Mouse (Mus musculus): ENCODE measurements at regions not wholly inside any gene's neighbourhood (a gene's known extent, or its start where the extent isn't known, plus 50 kb on each side); places are given as distances from the start of the nearest gene placed in this dataset.

DNA sequence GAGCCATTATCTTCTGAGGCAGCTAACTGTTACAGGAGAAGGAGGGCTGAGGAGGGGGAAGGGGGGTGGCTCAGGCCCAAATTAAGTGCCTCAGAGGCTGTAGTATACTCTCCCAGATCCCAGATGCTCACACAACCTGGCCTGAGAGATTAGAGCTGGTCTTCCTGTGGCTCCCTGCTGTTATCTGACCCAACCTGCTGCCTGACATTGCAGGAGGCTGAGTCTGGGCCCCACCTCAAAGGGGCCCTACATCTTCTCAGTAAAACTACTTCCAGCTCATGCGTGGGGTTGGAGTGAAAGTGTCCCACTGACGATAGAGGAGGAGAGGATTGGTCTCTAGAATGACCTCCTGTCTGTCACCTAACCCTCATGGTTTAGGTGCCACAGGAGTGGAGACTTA, 64.0 kb upstream of the Lmo2 start:
- no peaks in the 10 kb centered on the region for H3K27me3 ChIP-seq
- H3K4me1 ChIP-seq: 0 out of 2 replicates have a peak, but pooled peaks cover 5% of the 10 kb centered on the region
- no peak overlapping the region for H3K9ac ChIP-seq
- no peaks in the 10 kb centered on the region for H3K9me3 ChIP-seq (replicated peaks)
- WGBS: 38% methylated on average over 2 of the region's 2 CpGs
- H3K36me3 ChIP-seq: no peaks in the 10 kb centered on the region
- no peak overlapping the region for H3K27ac ChIP-seq (replicated peaks)
- no peak overlapping the region for H3K4me2 ChIP-seq (replicated peaks)
- no peak for ATAC-seq (ENCODE audit: insufficient number of reproducible peaks, low FRiP score, low TSS enrichment, low read depth)
- H3K4me3 ChIP-seq (replicated peaks): no peak overlapping the region

DNA sequence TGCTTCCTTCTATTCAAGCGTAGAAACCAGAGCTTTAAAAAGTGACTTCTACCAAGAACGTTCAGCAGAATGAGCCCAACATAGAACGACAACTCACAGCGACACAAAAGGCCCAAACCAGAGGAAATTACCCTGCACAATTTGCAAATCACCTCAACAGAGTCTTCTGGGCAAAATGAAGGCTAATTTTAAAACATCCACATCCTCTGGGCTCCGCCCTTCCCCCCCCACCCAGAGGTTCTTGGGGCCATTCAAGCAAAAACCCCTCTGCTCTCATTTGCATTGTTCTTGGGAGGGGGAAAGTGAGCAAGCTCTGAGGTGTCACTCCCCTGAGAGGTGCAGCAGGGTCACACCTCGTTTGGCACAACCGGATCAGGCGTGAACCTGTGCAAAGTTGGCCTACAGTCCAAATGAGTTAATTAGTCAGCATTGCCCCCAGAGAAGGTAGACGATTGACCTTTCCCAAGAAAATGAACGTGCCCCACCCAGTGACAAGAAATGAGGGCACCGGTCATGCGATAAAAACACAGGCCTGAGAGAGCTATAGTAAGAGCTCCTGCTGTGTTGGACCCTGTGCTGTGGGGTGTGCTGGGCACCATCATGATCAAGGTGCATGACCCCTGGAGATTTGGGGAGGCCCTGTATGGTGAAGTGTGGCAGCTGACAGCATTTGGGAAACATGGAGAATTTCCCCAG, 62.7 kb upstream of the Lmo2 start:
- no peak overlapping the region for H3K9ac ChIP-seq
- no peak overlapping the region for H3K27ac ChIP-seq (replicated peaks)
- WGBS: 60% methylated on average over 12 of the region's 12 CpGs
- H3K9me3 ChIP-seq (replicated peaks): no peaks in the 10 kb centered on the region
- no peaks in the 10 kb centered on the region for H3K36me3 ChIP-seq
- no peaks in the 10 kb centered on the region for H3K27me3 ChIP-seq
- ATAC-seq (ENCODE audit: insufficient number of reproducible peaks, low FRiP score, low TSS enrichment, low read depth): no peak
- 0 out of 2 replicates have a peak, but pooled peaks cover 5% of the 10 kb centered on the region for H3K4me1 ChIP-seq
- H3K4me2 ChIP-seq (replicated peaks): no peak overlapping the region
- H3K4me3 ChIP-seq (replicated peaks): no peak overlapping the region

DNA sequence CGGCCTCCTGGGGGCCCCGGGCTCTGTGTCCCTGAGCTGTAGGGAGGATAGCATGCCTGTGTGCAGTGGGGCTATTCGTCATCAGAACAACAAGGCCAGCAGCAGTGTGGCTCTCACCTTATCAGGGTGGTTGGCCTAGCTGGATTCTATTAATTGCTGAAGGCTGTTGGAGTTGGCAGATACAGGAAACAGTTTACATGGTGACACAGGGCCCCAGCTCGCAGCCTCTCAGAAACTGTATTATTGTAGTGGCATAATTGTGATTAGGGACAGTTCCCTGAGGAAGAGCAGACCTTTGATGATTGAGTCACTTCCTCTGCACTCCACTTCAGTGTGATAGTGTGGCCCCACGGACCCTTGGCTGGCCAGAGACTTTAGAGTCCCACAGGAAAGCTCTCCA, 61.6 kb upstream of the Lmo2 start:
- H3K27me3 ChIP-seq: no peaks in the 10 kb centered on the region
- no peaks in the 10 kb centered on the region for H3K36me3 ChIP-seq
- H3K4me1 ChIP-seq: 0 out of 2 replicates have a peak, but pooled peaks cover 5% of the 10 kb centered on the region
- 49% methylated on average over 5 of the region's 5 CpGs for WGBS
- no peak overlapping the region for H3K4me2 ChIP-seq (replicated peaks)
- ATAC-seq (ENCODE audit: insufficient number of reproducible peaks, low FRiP score, low TSS enrichment, low read depth): no peak
- no peak overlapping the region for H3K4me3 ChIP-seq (replicated peaks)
- no peak overlapping the region for H3K9ac ChIP-seq
- no peak overlapping the region for H3K27ac ChIP-seq (replicated peaks)
- H3K9me3 ChIP-seq (replicated peaks): no peaks in the 10 kb centered on the region

DNA sequence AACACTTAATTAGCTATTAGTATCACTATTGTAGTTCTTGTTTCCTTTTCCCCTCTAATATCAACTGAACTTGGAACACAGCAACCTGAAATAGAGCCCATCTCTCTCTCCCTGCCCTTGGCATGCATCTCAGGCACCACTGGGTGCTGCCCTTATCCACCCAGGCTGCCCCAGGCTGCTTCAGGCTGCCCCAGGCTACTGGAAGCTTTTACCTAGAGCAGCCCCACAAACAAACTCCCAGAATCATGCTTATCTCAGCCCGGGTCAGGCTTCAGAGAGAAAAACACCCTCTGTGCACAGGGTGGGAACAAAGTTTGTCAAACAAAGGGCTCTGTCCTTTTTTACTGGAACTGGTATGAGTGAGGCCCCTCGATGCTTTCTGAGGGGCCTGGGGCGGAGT, 61.0 kb upstream of the Lmo2 start:
- no peak for ATAC-seq (ENCODE audit: insufficient number of reproducible peaks, low FRiP score, low TSS enrichment, low read depth)
- H3K9me3 ChIP-seq (replicated peaks): no peaks in the 10 kb centered on the region
- no peak overlapping the region for H3K9ac ChIP-seq
- no peak overlapping the region for H3K27ac ChIP-seq (replicated peaks)
- H3K36me3 ChIP-seq: no peaks in the 10 kb centered on the region
- H3K4me1 ChIP-seq: no peaks in the 10 kb centered on the region
- no peak overlapping the region for H3K4me3 ChIP-seq (replicated peaks)
- H3K27me3 ChIP-seq: no peaks in the 10 kb centered on the region
- H3K4me2 ChIP-seq (replicated peaks): no peak overlapping the region
- 37% methylated on average over 3 of the region's 3 CpGs for WGBS

DNA sequence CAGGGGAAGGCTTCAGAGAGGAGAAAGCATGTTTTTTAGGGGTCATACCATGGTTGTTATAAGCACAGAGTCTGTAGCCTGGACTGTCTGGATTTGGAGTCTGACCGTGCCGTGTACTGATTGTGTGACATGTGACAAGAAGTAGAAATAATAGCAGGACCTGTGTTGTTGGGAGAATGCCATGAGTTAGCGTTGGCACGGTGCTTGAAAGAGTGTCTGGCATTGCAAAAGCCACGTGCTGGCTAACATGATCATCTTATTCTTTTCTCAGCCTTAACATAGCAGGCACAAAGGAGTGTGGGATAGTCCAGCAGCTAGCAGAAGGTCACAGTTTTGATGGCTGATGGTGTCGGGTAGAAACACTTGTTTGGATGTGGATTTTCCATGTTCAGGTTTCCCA, 58.1 kb upstream of the Lmo2 start:
- no peaks in the 10 kb centered on the region for H3K4me1 ChIP-seq
- no peaks in the 10 kb centered on the region for H3K9me3 ChIP-seq (replicated peaks)
- no peaks in the 10 kb centered on the region for H3K36me3 ChIP-seq
- ATAC-seq (ENCODE audit: insufficient number of reproducible peaks, low FRiP score, low TSS enrichment, low read depth): no peak
- H3K27ac ChIP-seq (replicated peaks): no peak overlapping the region
- 81% methylated on average over 6 of the region's 6 CpGs for WGBS
- H3K4me2 ChIP-seq (replicated peaks): no peak overlapping the region
- no peak overlapping the region for H3K9ac ChIP-seq
- H3K4me3 ChIP-seq (replicated peaks): no peak overlapping the region
- H3K27me3 ChIP-seq: no peaks in the 10 kb centered on the region

DNA sequence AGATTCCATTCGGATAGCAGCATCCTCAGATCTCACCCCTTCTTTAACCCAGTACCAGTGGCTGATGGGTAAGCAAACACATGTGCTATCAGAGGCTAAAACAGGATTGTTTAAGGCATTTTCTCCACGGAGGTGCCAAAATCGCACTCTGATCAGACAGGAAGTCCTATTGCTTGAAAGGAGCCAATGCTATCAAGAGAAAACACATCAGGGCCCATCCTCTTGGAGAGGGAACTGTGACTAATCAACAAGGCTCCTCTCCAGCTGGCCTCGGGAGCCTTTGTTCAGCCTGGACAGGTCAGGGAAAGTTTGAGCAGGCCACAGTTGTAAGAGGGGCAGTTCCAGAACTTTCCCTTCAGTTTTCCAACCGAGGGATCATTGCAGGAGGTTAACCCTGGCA, 57.4 kb upstream of the Lmo2 start:
- H3K27me3 ChIP-seq: no peaks in the 10 kb centered on the region
- H3K4me2 ChIP-seq (replicated peaks): no peak overlapping the region
- no peaks in the 10 kb centered on the region for H3K9me3 ChIP-seq (replicated peaks)
- ATAC-seq (ENCODE audit: insufficient number of reproducible peaks, low FRiP score, low TSS enrichment, low read depth): no peak
- H3K9ac ChIP-seq: no peak overlapping the region
- 47% methylated on average over 5 of the region's 5 CpGs for WGBS
- H3K36me3 ChIP-seq: no peaks in the 10 kb centered on the region
- no peak overlapping the region for H3K4me3 ChIP-seq (replicated peaks)
- no peaks in the 10 kb centered on the region for H3K4me1 ChIP-seq
- no peak overlapping the region for H3K27ac ChIP-seq (replicated peaks)

DNA sequence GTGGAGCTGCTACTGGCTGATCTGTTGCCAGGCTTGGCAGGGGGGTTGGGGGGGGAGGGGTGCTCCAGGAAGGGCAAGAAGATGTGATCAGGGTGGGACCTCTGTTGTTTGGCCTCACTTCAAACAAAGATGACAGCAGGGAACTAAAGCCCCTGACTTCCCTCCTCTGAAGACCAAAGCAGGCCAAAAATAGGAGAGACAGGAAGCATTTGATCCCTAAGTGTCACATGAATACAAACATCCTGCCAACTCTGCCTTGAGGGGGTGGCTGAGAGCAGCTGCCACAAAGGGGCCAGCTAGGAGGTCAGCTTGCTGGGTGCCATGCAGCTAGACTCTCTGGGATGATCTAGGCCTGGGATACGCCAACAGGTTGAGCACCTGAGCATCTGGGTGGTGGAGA, 56.3 kb upstream of the Lmo2 start:
- no peak overlapping the region for H3K4me2 ChIP-seq (replicated peaks)
- H3K9ac ChIP-seq: no peak overlapping the region
- H3K9me3 ChIP-seq (replicated peaks): no peaks in the 10 kb centered on the region
- H3K36me3 ChIP-seq: no peaks in the 10 kb centered on the region
- H3K27me3 ChIP-seq: no peaks in the 10 kb centered on the region
- 0 out of 2 replicates have a peak, but pooled peaks cover 3% of the 10 kb centered on the region for H3K4me1 ChIP-seq
- WGBS: 89% methylated on average over 1 of the region's 1 CpGs
- ATAC-seq (ENCODE audit: insufficient number of reproducible peaks, low FRiP score, low TSS enrichment, low read depth): no peak
- H3K4me3 ChIP-seq (replicated peaks): no peak overlapping the region
- no peak overlapping the region for H3K27ac ChIP-seq (replicated peaks)

DNA sequence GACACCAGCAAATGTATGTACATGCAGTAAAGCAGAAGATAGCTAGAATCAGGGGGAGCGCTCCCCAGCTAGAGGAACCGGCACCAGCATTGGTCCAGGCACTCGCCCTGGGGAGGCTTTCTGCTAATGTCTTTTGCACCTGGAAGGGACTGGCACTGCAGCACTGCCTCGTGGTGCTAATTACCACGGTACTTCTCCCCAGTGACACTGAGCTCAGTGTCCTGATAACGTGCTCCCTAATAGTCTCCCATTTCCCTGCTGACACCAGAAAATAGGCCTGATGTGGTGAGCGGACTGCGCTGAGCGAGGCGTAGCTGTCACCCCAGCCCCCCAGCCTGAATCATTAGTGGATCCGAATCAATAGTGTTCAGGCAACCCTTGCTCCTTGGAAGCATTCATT, 55.0 kb upstream of the Lmo2 start:
- H3K27me3 ChIP-seq: no peaks in the 10 kb centered on the region
- no peak overlapping the region for H3K9ac ChIP-seq
- H3K36me3 ChIP-seq: no peaks in the 10 kb centered on the region
- H3K9me3 ChIP-seq (replicated peaks): no peaks in the 10 kb centered on the region
- no peak overlapping the region for H3K4me2 ChIP-seq (replicated peaks)
- H3K4me3 ChIP-seq (replicated peaks): no peak overlapping the region
- 0 out of 2 replicates have a peak, but pooled peaks cover 3% of the 10 kb centered on the region for H3K4me1 ChIP-seq
- no peak for ATAC-seq (ENCODE audit: insufficient number of reproducible peaks, low FRiP score, low TSS enrichment, low read depth)
- 67% methylated on average over 11 of the region's 11 CpGs for WGBS
- no peak overlapping the region for H3K27ac ChIP-seq (replicated peaks)

DNA sequence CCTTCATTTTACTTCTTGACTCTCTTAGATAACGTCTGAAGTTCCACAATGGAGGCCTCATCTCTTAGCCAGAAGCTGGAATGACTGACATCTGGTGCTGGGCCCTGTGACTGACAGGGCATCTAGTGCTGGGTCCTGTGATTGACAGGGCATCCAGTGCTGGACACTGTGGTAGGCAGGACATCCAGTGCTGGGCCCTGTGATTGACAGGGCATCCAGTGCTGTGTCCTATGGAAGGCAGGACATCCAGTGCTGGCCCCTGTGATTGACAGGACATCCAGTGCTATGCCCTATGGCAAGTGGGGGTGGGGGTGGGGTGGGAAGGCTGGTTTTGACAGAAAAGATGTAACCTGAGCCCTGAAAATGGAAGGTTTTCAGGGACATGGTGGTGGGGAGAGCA, 52.1 kb upstream of the Lmo2 start:
- Histone ChIP-seq H3K27me3 (no peaks in the 10 kb centered on the region), H3K27ac (replicated peaks) (no peak overlapping the region), H3K4me3 (replicated peaks) (no peak overlapping the region), H3K4me2 (replicated peaks) (no peak overlapping the region), H3K9ac (no peak overlapping the region), H3K36me3 (no peaks in the 10 kb centered on the region), H3K9me3 (replicated peaks) (no peaks in the 10 kb centered on the region), H3K4me1 (0 out of 2 replicates have a peak, but pooled peaks cover 3% of the 10 kb centered on the region)
- no peak for ATAC-seq (ENCODE audit: insufficient number of reproducible peaks, low FRiP score, low TSS enrichment, low read depth)
- WGBS: 53% methylated on average over 1 of the region's 1 CpGs

DNA sequence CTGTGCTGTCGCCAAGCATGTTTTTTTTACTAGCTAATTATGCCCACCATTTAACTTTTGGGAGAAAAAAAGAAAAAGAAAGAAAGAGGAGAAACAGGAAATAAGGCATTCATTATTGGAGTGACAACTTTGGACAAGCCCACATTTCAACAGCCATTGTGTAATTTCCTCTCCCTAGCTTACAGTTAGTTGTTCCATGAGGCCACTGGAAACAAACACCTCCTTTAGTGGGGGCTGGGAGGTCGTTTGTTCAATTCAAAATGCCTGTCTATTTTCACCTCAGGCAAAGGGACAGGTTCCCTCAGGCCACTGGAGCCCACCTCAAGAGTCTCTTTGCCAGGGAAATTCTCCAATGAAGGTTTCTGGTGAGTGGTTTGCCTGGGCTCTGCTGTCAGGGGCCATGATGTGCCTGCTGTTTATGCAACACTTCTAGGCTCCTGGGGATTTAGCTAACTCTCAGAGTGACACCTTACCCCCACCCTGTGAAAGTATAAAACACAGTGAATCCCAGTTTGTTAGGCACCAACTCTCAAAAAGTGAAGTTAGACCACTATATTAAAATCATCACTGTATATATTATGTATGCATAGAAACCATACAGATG, 51.1 kb upstream of the Lmo2 start:
- H3K4me3 ChIP-seq (replicated peaks): no peak overlapping the region
- H3K9ac ChIP-seq: no peak overlapping the region
- H3K27me3 ChIP-seq: no peaks in the 10 kb centered on the region
- no peak overlapping the region for H3K4me2 ChIP-seq (replicated peaks)
- H3K27ac ChIP-seq (replicated peaks): no peak overlapping the region
- no peaks in the 10 kb centered on the region for H3K36me3 ChIP-seq
- no peak for ATAC-seq (ENCODE audit: insufficient number of reproducible peaks, low FRiP score, low TSS enrichment, low read depth)
- 13% methylated on average over 2 of the region's 2 CpGs for WGBS
- 0 out of 2 replicates have a peak, but pooled peaks cover 3% of the 10 kb centered on the region for H3K4me1 ChIP-seq
- H3K9me3 ChIP-seq (replicated peaks): no peaks in the 10 kb centered on the region

All from embryonic facial prominence, embryonic 15.5 days (tissue).